Mouse (Mus musculus): ENCODE results near the gene Acot7. TPM values are rescaled to one million over a fixed set of nuclear protein-coding genes. Genes with fewer than 3 reads are reported as not detected.

Acot7 gene
- total and polyA plus RNA-seq, 2 experiments from 2014 or later, result 249 to 488 TPM

- WGBS, result 93% methylated on average over 8 of the region's 8 CpGs
- Histone ChIP-seq H3K27me3 (ENCODE audit: insufficient read depth, low read length) (no peaks in the 10 kb centered on the region), H3K36me3 (ENCODE audit: insufficient read depth, low read length) (peaks cover 3% of the 10 kb centered on the region; the same call in 1 of the 2 replicates), H3K9ac (replicated peaks; ENCODE audit: low read length) (no peak overlapping the region), H3K4me3 (ENCODE audit: low read length) (no peak overlapping the region), H3K27ac (no peak overlapping the region), H3K4me1 (ENCODE audit: insufficient read depth, low read length) (0 out of 2 replicates have a peak, but pooled peaks cover 4% of the 10 kb centered on the region), H3K4me2 (ENCODE audit: low read depth, low read length) (no peak overlapping the region), H3K9me3 (ENCODE audit: low read length) (no peaks in the 10 kb centered on the region)
- ATAC-seq (no peak), DNase-seq (ENCODE audit: low spot score) (no peak)
- TF ChIP-seq CTCF (IDR thresholded peaks at IDR 0.05; ENCODE audit: low read depth), result no peak
Measured at GRCm38 (mm10) chr4:152243969-152244368, 66.0 kb downstream of the Acot7 start.

GRCm38 (mm10) chr4:152244545-152245522, 66.9 kb downstream of the Acot7 start:
- peak overlapping the region; percentile 20; the same call in 1 of the 2 replicates for H3K27ac ChIP-seq
- no peak for ATAC-seq
- H3K9ac ChIP-seq (replicated peaks; ENCODE audit: low read length), result no peak overlapping the region
- H3K4me2 ChIP-seq (ENCODE audit: low read depth, low read length), result no peak overlapping the region
- H3K9me3 ChIP-seq (ENCODE audit: low read length), result no peaks in the 10 kb centered on the region
- H3K36me3 ChIP-seq (ENCODE audit: insufficient read depth, low read length), result peaks cover 3% of the 10 kb centered on the region; the same call in 1 of the 2 replicates
- DNase-seq (ENCODE audit: low spot score), result no peak
- H3K4me3 ChIP-seq (ENCODE audit: low read length), result no peak overlapping the region
- TF ChIP-seq CTCF (IDR thresholded peaks at IDR 0.05; ENCODE audit: low read depth), result no peak
- WGBS, result 77% methylated on average over 11 of the region's 11 CpGs
- no peaks in the 10 kb centered on the region for H3K27me3 ChIP-seq (ENCODE audit: insufficient read depth, low read length)
- 0 out of 2 replicates have a peak, but pooled peaks cover 4% of the 10 kb centered on the region for H3K4me1 ChIP-seq (ENCODE audit: insufficient read depth, low read length)

- Histone ChIP-seq H3K36me3 (ENCODE audit: insufficient read depth, low read length) (no peaks in the 10 kb centered on the region; the same call in 1 of the 2 replicates), H3K4me3 (ENCODE audit: low read length) (no peak overlapping the region), H3K4me1 (ENCODE audit: insufficient read depth, low read length) (0 out of 2 replicates have a peak, but pooled peaks cover 4% of the 10 kb centered on the region), H3K9ac (replicated peaks; ENCODE audit: low read length) (no peak overlapping the region), H3K27ac (no peak overlapping the region), H3K4me2 (ENCODE audit: low read depth, low read length) (no peak overlapping the region), H3K9me3 (ENCODE audit: low read length) (no peaks in the 10 kb centered on the region), H3K27me3 (ENCODE audit: insufficient read depth, low read length) (no peaks in the 10 kb centered on the region)
- ATAC-seq, result no peak
- no peak for DNase-seq (ENCODE audit: low spot score)
- 63% methylated on average over 6 of the region's 6 CpGs for WGBS
- TF ChIP-seq CTCF (IDR thresholded peaks at IDR 0.05; ENCODE audit: low read depth), result no peak
Measured at GRCm38 (mm10) chr4:152246011-152246410, 68.1 kb downstream of the Acot7 start.

GRCm38 (mm10) chr4:152247195-152247594, 69.3 kb downstream of the Acot7 start:
- Histone ChIP-seq H3K27me3 (ENCODE audit: insufficient read depth, low read length) (no peaks in the 10 kb centered on the region), H3K27ac (no peak overlapping the region), H3K4me1 (ENCODE audit: insufficient read depth, low read length) (0 out of 2 replicates have a peak, but pooled peaks cover 4% of the 10 kb centered on the region), H3K9me3 (ENCODE audit: low read length) (no peaks in the 10 kb centered on the region), H3K36me3 (ENCODE audit: insufficient read depth, low read length) (no peaks in the 10 kb centered on the region), H3K9ac (replicated peaks; ENCODE audit: low read length) (no peak overlapping the region), H3K4me3 (ENCODE audit: low read length) (no peak overlapping the region), H3K4me2 (ENCODE audit: low read depth, low read length) (no peak overlapping the region)
- DNase-seq (ENCODE audit: low spot score) (no peak), ATAC-seq (no peak)
- TF ChIP-seq CTCF (IDR thresholded peaks at IDR 0.05; ENCODE audit: low read depth), result no peak
- 83% methylated on average over 3 of the region's 3 CpGs for WGBS

- H3K4me2 ChIP-seq (ENCODE audit: low read depth, low read length), result no peak overlapping the region
- 0 out of 2 replicates have a peak, but pooled peaks cover 4% of the 10 kb centered on the region for H3K4me1 ChIP-seq (ENCODE audit: insufficient read depth, low read length)
- DNase-seq (ENCODE audit: low spot score) (no peak), ATAC-seq (no peak)
- TF ChIP-seq CTCF (IDR thresholded peaks at IDR 0.05; ENCODE audit: low read depth), result no peak; the same call in 1 of the 2 replicates
- no peaks in the 10 kb centered on the region; the same call in 1 of the 2 replicates for H3K36me3 ChIP-seq (ENCODE audit: insufficient read depth, low read length)
- no peaks in the 10 kb centered on the region for H3K9me3 ChIP-seq (ENCODE audit: low read length)
- 90% methylated on average over 6 of the region's 6 CpGs for WGBS
- H3K9ac ChIP-seq (replicated peaks; ENCODE audit: low read length), result no peak overlapping the region
- H3K27me3 ChIP-seq (ENCODE audit: insufficient read depth, low read length), result no peaks in the 10 kb centered on the region
- H3K27ac ChIP-seq, result no peak overlapping the region
- no peak overlapping the region for H3K4me3 ChIP-seq (ENCODE audit: low read length)
Measured at GRCm38 (mm10) chr4:152250615-152251014, 72.7 kb downstream of the Acot7 start.

- 67% methylated on average over 9 of the region's 9 CpGs for WGBS
- H3K4me1 ChIP-seq (ENCODE audit: insufficient read depth, low read length), result no peaks in the 10 kb centered on the region; the same call in 1 of the 2 replicates
- no peaks in the 10 kb centered on the region; the same call in 1 of the 2 replicates for H3K36me3 ChIP-seq (ENCODE audit: insufficient read depth, low read length)
- H3K27ac ChIP-seq, result no peak overlapping the region
- no peaks in the 10 kb centered on the region for H3K9me3 ChIP-seq (ENCODE audit: low read length)
- H3K4me2 ChIP-seq (ENCODE audit: low read depth, low read length), result no peak overlapping the region
- TF ChIP-seq CTCF (IDR thresholded peaks at IDR 0.05; ENCODE audit: low read depth), result no peak
- no peaks in the 10 kb centered on the region for H3K27me3 ChIP-seq (ENCODE audit: insufficient read depth, low read length)
- ATAC-seq (no peak), DNase-seq (ENCODE audit: low spot score) (no peak)
- no peak overlapping the region for H3K9ac ChIP-seq (replicated peaks; ENCODE audit: low read length)
- H3K4me3 ChIP-seq (ENCODE audit: low read length), result no peak overlapping the region
Measured at GRCm38 (mm10) chr4:152253183-152253759, 75.3 kb downstream of the Acot7 start.
